Mouse (Mus musculus) forebrain, embryonic 13.5 days (tissue): ENCODE measurements at regions not wholly inside any gene's neighbourhood (a gene's known extent, or its start where the extent isn't known, plus 50 kb on each side); places are given as distances from the start of the nearest gene placed in this dataset.
A peak's percentile ranks its signal among the peaks of the same experiment; 100 is the strongest.

Source experiments
- ATAC-seq: fragments of 200-750 bp; cut with Nextera tagmentation; 2 replicates; pipeline ENCODE4 v1.8.0; 2017
- H3K27ac ChIP-seq: fragments of 300-500 bp; sonication (generic); 2 replicates; pipeline ENCODE4 v1.5.1; 2015; ENCODE audit warnings: inconsistent platforms, mild to moderate bottlenecking, moderate library complexity
- H3K27me3 ChIP-seq: fragments of 300-500 bp; sonication (generic); 2 replicates; pipeline ENCODE4 v1.6.1; 2015; ENCODE audit warnings: mild to moderate bottlenecking, inconsistent platforms
- H3K36me3 ChIP-seq: fragments of 300-500 bp; sonication (generic); 2 replicates; pipeline ENCODE4 v1.6.1; 2015; ENCODE audit warnings: mild to moderate bottlenecking, inconsistent platforms; ENCODE audit not compliant: poor library complexity, severe bottlenecking
- H3K4me1 ChIP-seq: fragments of 300-500 bp; sonication (generic); 2 replicates; pipeline ENCODE4 v1.6.1; 2015; ENCODE audit warnings: inconsistent platforms
- H3K4me2 ChIP-seq: fragments of 300-500 bp; sonication (generic); 2 replicates; pipeline ENCODE4 v1.6.1; 2015; ENCODE audit warnings: inconsistent platforms, mild to moderate bottlenecking, moderate library complexity
- H3K4me3 ChIP-seq: fragments of 300-500 bp; sonication (generic); 2 replicates; pipeline ENCODE4 v1.5.1; 2015; ENCODE audit warnings: mild to moderate bottlenecking, inconsistent platforms
- H3K9ac ChIP-seq: fragments of 300-500 bp; sonication (generic); 2 replicates; pipeline ENCODE4 v1.6.1; 2015; ENCODE audit warnings: mild to moderate bottlenecking, inconsistent platforms
- H3K9me3 ChIP-seq: fragments of 300-500 bp; sonication (generic); replicated peaks from 2 replicates; pipeline ENCODE4 v1.6.1; 2016; ENCODE audit warnings: inconsistent platforms
- WGBS: fragments of 180-500 bp; shearing (Covaris S2); methylation state at CpG from one replicate; pipeline ENCODE4 v1.1.7; 2015; 5-methylcytosine and 5-hydroxymethylcytosine counted together

DNA sequence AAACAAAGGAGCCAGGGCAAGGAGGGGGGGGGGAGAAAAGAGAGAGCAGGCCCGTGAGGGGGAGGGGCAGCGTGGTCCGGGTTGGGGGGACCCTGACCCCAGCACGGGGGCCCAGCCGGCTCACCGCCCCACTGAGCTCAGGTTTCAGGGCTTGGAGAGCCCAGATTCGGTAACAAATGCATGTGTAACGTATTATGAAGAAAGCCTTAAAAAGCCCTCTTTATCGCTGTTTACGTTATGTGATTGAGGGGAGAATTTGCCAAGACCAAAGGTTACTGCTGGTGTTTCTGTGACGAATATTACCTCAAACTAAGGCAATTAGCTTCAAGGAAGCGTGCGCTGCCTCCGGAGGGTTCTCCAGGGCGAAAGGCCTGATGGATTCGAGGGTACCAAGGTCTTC is 54.2 kb downstream of the Barx1 start:
- H3K9me3 ChIP-seq, result 0 out of 2 replicates have a peak, but pooled peaks cover 5% of the 10 kb centered on the region
- no peak for ATAC-seq
- H3K9ac ChIP-seq, result no peak overlapping the region
- H3K4me2 ChIP-seq, result no peak overlapping the region
- H3K27me3 ChIP-seq, result peaks cover 4% of the 10 kb centered on the region; the same call in 1 of the 2 replicates
- H3K36me3 ChIP-seq, result no peaks in the 10 kb centered on the region
- no peak overlapping the region for H3K4me3 ChIP-seq
- H3K27ac ChIP-seq, result no peak overlapping the region
- H3K4me1 ChIP-seq, result 0 out of 2 replicates have a peak, but pooled peaks cover 11% of the 10 kb centered on the region
- WGBS, result 50% methylated on average over 16 of the region's 16 CpGs

DNA sequence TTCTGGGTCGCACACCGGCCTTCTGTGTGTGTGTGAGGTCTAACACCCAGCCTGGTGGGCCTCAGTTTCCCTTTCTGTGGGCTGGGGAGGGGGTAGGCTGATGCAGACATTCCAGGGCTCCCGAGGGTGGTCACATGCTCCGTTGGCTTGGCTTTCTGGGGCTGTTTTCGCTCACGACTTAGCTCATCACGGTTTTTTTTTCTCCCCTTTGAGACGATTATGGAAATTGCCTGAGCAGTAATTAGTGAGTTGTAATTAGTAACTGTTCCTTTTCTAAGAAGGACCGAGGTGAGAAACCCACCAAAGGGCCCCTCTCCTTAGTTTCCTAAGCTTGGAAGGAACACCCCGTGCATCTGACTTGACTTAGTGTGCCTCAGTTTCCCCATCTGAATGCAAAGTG is 54.7 kb downstream of the Barx1 start:
- ATAC-seq, result no peak
- peaks cover 6% of the 10 kb centered on the region for H3K27me3 ChIP-seq
- H3K27ac ChIP-seq, result no peak overlapping the region
- H3K36me3 ChIP-seq, result no peaks in the 10 kb centered on the region
- peaks cover 5% of the 10 kb centered on the region; the same call in 1 of the 2 replicates for H3K9me3 ChIP-seq
- WGBS, result 54% methylated on average over 10 of the region's 10 CpGs
- H3K4me1 ChIP-seq, result 0 out of 2 replicates have a peak, but pooled peaks cover 11% of the 10 kb centered on the region
- H3K4me3 ChIP-seq, result no peak overlapping the region
- no peak overlapping the region for H3K9ac ChIP-seq
- H3K4me2 ChIP-seq, result no peak overlapping the region

DNA sequence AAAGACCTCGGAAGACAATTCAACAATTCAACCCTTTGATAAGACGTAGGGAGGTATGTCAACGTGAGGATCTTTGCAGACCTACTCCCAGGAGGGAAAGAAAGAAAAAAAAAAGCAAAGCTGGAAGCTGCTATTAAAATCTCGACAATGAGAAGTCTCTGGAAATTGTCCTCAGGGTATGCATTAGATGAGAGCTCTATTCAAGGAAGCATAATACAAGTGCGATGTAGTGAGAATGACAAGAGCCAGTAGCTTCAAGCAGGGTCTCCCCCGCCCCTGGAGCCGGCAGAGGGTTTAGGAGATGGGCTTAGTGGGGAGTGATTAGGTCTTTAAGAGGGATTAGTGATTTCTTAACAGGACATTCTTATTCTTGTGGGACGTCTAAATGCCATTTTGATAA is 60.9 kb downstream of the Barx1 start:
- Histone ChIP-seq H3K36me3 (no peaks in the 10 kb centered on the region), H3K27me3 (peaks cover 20% of the 10 kb centered on the region), H3K4me1 (peaks cover 5% of the 10 kb centered on the region; the same call in 1 of the 2 replicates), H3K27ac (no peak overlapping the region), H3K9ac (no peak overlapping the region), H3K4me2 (no peak overlapping the region), H3K4me3 (no peak overlapping the region), H3K9me3 (peaks cover 13% of the 10 kb centered on the region)
- no peak for ATAC-seq
- WGBS, result 6% methylated on average over 8 of the region's 8 CpGs

GRCm38 (mm10) chr13:48726430-48726829 is 63.6 kb downstream of the Barx1 start:
- ATAC-seq, result no peak
- Histone ChIP-seq H3K27ac (no peak overlapping the region), H3K36me3 (no peaks in the 10 kb centered on the region), H3K4me3 (no peak overlapping the region), H3K9me3 (peaks cover 8% of the 10 kb centered on the region), H3K27me3 (peaks cover 48% of the 10 kb centered on the region), H3K4me1 (peaks cover 16% of the 10 kb centered on the region), H3K4me2 (no peak overlapping the region), H3K9ac (no peak overlapping the region)
- 51% methylated on average over 4 of the region's 4 CpGs for WGBS

DNA sequence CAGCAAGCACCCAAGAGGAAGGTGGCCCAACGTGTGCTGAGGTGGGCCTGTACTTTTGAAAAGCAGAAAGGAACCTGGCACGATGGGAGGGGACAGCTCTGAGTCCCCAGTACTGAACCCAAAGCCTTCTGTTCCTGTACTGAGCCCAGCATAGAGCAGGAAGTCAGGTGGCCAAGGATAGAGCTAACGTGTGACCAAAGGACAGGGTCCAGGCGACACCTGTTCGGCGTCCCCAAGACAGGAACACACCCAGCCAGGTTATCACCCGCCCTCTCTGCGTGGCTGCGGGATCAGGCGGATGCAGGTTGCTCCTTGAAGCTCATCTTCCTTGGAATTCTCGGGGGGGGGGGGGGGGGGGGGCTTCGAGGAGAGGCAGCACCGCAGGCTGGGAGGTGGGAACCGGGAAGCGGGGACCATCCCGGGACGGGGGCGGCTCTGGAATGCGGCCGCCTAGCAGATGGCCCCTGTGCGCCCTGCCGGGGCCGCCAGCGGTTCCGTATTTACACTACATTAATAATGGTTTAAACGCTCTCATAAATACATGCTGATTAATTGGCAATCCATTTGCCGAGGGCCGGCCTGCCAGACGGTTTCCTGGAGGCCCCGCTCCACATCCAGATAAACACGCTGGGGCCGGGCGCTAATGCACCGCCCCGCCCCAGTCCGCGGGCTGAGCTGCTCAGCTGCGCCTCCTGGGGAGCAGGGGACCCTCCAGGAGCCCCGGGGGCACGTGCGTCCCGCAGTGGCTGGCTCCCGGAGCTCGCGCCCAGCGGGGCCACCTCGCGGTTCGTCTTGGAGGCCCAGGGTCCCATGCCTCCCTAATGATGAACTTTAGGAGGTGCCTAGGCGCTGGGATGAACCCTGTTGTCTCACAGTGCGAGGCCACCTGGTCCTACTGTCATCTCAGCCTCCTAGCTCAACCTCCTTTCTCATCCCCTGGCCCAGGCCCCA is 68.5 kb downstream of the Barx1 start:
- no peaks in the 10 kb centered on the region for H3K36me3 ChIP-seq
- 2% methylated on average over 48 of the region's 51 CpGs for WGBS
- no peak overlapping the region for H3K9ac ChIP-seq
- H3K9me3 ChIP-seq, result no peaks in the 10 kb centered on the region
- H3K27me3 ChIP-seq, result peaks cover 69% of the 10 kb centered on the region
- no peak overlapping the region for H3K27ac ChIP-seq
- peak overlapping the region; percentile 33 for H3K4me3 ChIP-seq
- H3K4me1 ChIP-seq, result peaks cover 29% of the 10 kb centered on the region
- ATAC-seq, result peak; percentile 67
- peak overlapping the region; percentile 62 for H3K4me2 ChIP-seq

- Histone ChIP-seq H3K27ac (no peak overlapping the region), H3K27me3 (peaks cover 73% of the 10 kb centered on the region), H3K4me3 (no peak overlapping the region), H3K4me1 (peaks cover 29% of the 10 kb centered on the region), H3K4me2 (peak overlapping the region; percentile 62), H3K9ac (no peak overlapping the region), H3K9me3 (no peaks in the 10 kb centered on the region), H3K36me3 (no peaks in the 10 kb centered on the region)
- ATAC-seq, result peak; percentile 22; the same call in 1 of the 2 replicates
- 2% methylated on average over 29 of the region's 29 CpGs for WGBS
Observed at GRCm38 (mm10) chr13:48732168-48732841, 69.5 kb downstream of the Barx1 start.

- Histone ChIP-seq H3K9me3 (no peaks in the 10 kb centered on the region), H3K4me3 (no peak overlapping the region), H3K9ac (no peak overlapping the region), H3K27me3 (peaks cover 58% of the 10 kb centered on the region), H3K4me2 (no peak overlapping the region), H3K4me1 (peaks cover 23% of the 10 kb centered on the region), H3K36me3 (no peaks in the 10 kb centered on the region), H3K27ac (no peak overlapping the region)
- 64% methylated on average over 9 of the region's 9 CpGs for WGBS
- no peak for ATAC-seq
Observed at GRCm38 (mm10) chr13:48734985-48735384, 72.2 kb downstream of the Barx1 start.

- Histone ChIP-seq H3K36me3 (no peaks in the 10 kb centered on the region), H3K9ac (no peak overlapping the region), H3K4me2 (no peak overlapping the region), H3K27ac (no peak overlapping the region), H3K9me3 (no peaks in the 10 kb centered on the region), H3K4me3 (no peak overlapping the region), H3K4me1 (no peaks in the 10 kb centered on the region), H3K27me3 (peaks cover 8% of the 10 kb centered on the region)
- ATAC-seq, result no peak
- 61% methylated on average over 5 of the region's 5 CpGs for WGBS
Observed at GRCm38 (mm10) chr13:48745566-48745965, 82.8 kb downstream of the Barx1 start.

DNA sequence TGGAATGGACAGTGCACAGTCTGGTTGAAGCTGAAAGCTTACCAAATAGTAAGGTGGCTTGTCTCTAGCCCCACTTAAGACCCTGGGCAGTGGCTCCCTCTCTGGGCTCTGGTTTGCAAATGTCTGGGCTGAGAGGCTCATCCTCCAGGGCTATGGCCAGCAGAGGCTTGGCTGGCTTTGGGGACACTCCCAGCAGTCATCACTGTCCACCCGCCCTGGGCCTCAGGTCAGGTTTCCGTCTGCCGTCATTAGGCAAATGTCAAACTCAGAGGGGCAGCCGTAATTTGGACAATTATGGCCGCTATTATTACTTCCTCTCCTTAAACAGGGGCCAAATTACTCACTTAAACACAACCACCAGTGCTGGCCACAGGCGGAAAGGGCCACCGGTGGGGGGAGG is 83.5 kb downstream of the Barx1 start:
- WGBS, result 48% methylated on average over 7 of the region's 7 CpGs
- H3K27ac ChIP-seq, result no peak overlapping the region
- no peak overlapping the region for H3K4me3 ChIP-seq
- H3K9ac ChIP-seq, result no peak overlapping the region
- no peak overlapping the region for H3K4me2 ChIP-seq
- peaks cover 8% of the 10 kb centered on the region for H3K27me3 ChIP-seq
- no peaks in the 10 kb centered on the region for H3K4me1 ChIP-seq
- no peaks in the 10 kb centered on the region for H3K9me3 ChIP-seq
- no peaks in the 10 kb centered on the region for H3K36me3 ChIP-seq
- ATAC-seq, result no peak
